Mouse (Mus musculus): ENCODE results near the gene Lrmda. TPM values are rescaled to one million over a fixed set of nuclear protein-coding genes. Genes with fewer than 3 reads are reported as not detected.

Gene Lrmda
- total and polyA plus RNA-seq, 2 experiments, result 0.18 to 0.50 TPM

- H3K79me2 ChIP-seq (ENCODE audit: control insufficient read depth, insufficient read depth, low read length), result no peaks in the 10 kb centered on the region
- H3K4me1 ChIP-seq (ENCODE audit: control insufficient read depth, insufficient read depth, low read length), result no peaks in the 10 kb centered on the region
- TF ChIP-seq POLR2A (IDR thresholded peaks at IDR 0.05; ENCODE audit: extremely low read depth, insufficient read depth, low read length) (no peak), CTCF (IDR thresholded peaks at IDR 0.05; ENCODE audit: low read depth, low read length) (no peak)
- H3K4me3 ChIP-seq (ENCODE audit: insufficient read depth, low read depth, low read length), result no peak overlapping the region
- no peak overlapping the region for H3K9ac ChIP-seq (ENCODE audit: low read depth, low read length)
- no peaks in the 10 kb centered on the region for H3K27me3 ChIP-seq (ENCODE audit: control insufficient read depth, insufficient read depth, low read length)
- no peaks in the 10 kb centered on the region for H3K36me3 ChIP-seq (ENCODE audit: control insufficient read depth, insufficient read depth, low read length)
- WGBS, result 75% methylated on average over 11 of the region's 11 CpGs
- DNase-seq (ENCODE audit: extremely low read depth, low read depth, low spot score), result no peak
- H3K27ac ChIP-seq (replicated peaks; ENCODE audit: insufficient read depth, low read depth, low read length), result no peak overlapping the region
Observed at GRCm38 (mm10) chr14:22168077-22168794, 148.7 kb downstream of the Lrmda start.

GRCm38 (mm10) chr14:22168795-22169568, 149.5 kb downstream of the Lrmda start:
- no peaks in the 10 kb centered on the region for H3K79me2 ChIP-seq (ENCODE audit: control insufficient read depth, insufficient read depth, low read length)
- H3K36me3 ChIP-seq (ENCODE audit: control insufficient read depth, insufficient read depth, low read length), result no peaks in the 10 kb centered on the region
- no peaks in the 10 kb centered on the region for H3K4me1 ChIP-seq (ENCODE audit: control insufficient read depth, insufficient read depth, low read length)
- DNase-seq (ENCODE audit: extremely low read depth, low read depth, low spot score), result no peak
- WGBS, result 67% methylated on average over 14 of the region's 14 CpGs
- no peak for TF ChIP-seq POLR2A (IDR thresholded peaks at IDR 0.05; ENCODE audit: extremely low read depth, insufficient read depth, low read length)
- no peak for TF ChIP-seq CTCF (IDR thresholded peaks at IDR 0.05; ENCODE audit: low read depth, low read length)
- no peak overlapping the region for H3K4me3 ChIP-seq (ENCODE audit: insufficient read depth, low read depth, low read length)
- no peak overlapping the region for H3K9ac ChIP-seq (ENCODE audit: low read depth, low read length)
- H3K27me3 ChIP-seq (ENCODE audit: control insufficient read depth, insufficient read depth, low read length), result no peaks in the 10 kb centered on the region
- H3K27ac ChIP-seq (replicated peaks; ENCODE audit: insufficient read depth, low read depth, low read length), result no peak overlapping the region

GRCm38 (mm10) chr14:22174757-22175156, 155.2 kb downstream of the Lrmda start:
- Histone ChIP-seq H3K9ac (ENCODE audit: low read depth, low read length) (no peak overlapping the region), H3K4me3 (ENCODE audit: insufficient read depth, low read depth, low read length) (no peak overlapping the region), H3K27ac (replicated peaks; ENCODE audit: insufficient read depth, low read depth, low read length) (no peak overlapping the region), H3K4me1 (ENCODE audit: control insufficient read depth, insufficient read depth, low read length) (no peaks in the 10 kb centered on the region), H3K36me3 (ENCODE audit: control insufficient read depth, insufficient read depth, low read length) (no peaks in the 10 kb centered on the region), H3K79me2 (ENCODE audit: control insufficient read depth, insufficient read depth, low read length) (no peaks in the 10 kb centered on the region), H3K27me3 (ENCODE audit: control insufficient read depth, insufficient read depth, low read length) (no peaks in the 10 kb centered on the region)
- no peak for TF ChIP-seq POLR2A (IDR thresholded peaks at IDR 0.05; ENCODE audit: extremely low read depth, insufficient read depth, low read length)
- no peak for TF ChIP-seq CTCF (IDR thresholded peaks at IDR 0.05; ENCODE audit: low read depth, low read length)
- 84% methylated on average over 9 of the region's 9 CpGs for WGBS
- DNase-seq (ENCODE audit: extremely low read depth, low read depth, low spot score), result no peak

- peaks cover 4% of the 10 kb centered on the region for H3K4me1 ChIP-seq (ENCODE audit: control insufficient read depth, insufficient read depth, low read length)
- no peak overlapping the region for H3K4me3 ChIP-seq (ENCODE audit: insufficient read depth, low read depth, low read length)
- no peaks in the 10 kb centered on the region for H3K36me3 ChIP-seq (ENCODE audit: control insufficient read depth, insufficient read depth, low read length)
- H3K27me3 ChIP-seq (ENCODE audit: control insufficient read depth, insufficient read depth, low read length), result no peaks in the 10 kb centered on the region
- DNase-seq (ENCODE audit: extremely low read depth, low read depth, low spot score), result no peak
- 81% methylated on average over 2 of the region's 2 CpGs for WGBS
- H3K79me2 ChIP-seq (ENCODE audit: control insufficient read depth, insufficient read depth, low read length), result no peaks in the 10 kb centered on the region
- no peak overlapping the region for H3K27ac ChIP-seq (replicated peaks; ENCODE audit: insufficient read depth, low read depth, low read length)
- TF ChIP-seq POLR2A (IDR thresholded peaks at IDR 0.05; ENCODE audit: extremely low read depth, insufficient read depth, low read length) (no peak), CTCF (IDR thresholded peaks at IDR 0.05; ENCODE audit: low read depth, low read length) (no peak)
- no peak overlapping the region for H3K9ac ChIP-seq (ENCODE audit: low read depth, low read length)
Observed at GRCm38 (mm10) chr14:22179761-22180160, 160.2 kb downstream of the Lrmda start.

GRCm38 (mm10) chr14:22181508-22181907, 162.0 kb downstream of the Lrmda start:
- H3K4me3 ChIP-seq (ENCODE audit: insufficient read depth, low read depth, low read length), result no peak overlapping the region
- H3K79me2 ChIP-seq (ENCODE audit: control insufficient read depth, insufficient read depth, low read length), result no peaks in the 10 kb centered on the region
- no peak for DNase-seq (ENCODE audit: extremely low read depth, low read depth, low spot score)
- H3K36me3 ChIP-seq (ENCODE audit: control insufficient read depth, insufficient read depth, low read length), result no peaks in the 10 kb centered on the region
- peaks cover 4% of the 10 kb centered on the region for H3K4me1 ChIP-seq (ENCODE audit: control insufficient read depth, insufficient read depth, low read length)
- H3K27me3 ChIP-seq (ENCODE audit: control insufficient read depth, insufficient read depth, low read length), result no peaks in the 10 kb centered on the region
- H3K9ac ChIP-seq (ENCODE audit: low read depth, low read length), result no peak overlapping the region
- no peak overlapping the region for H3K27ac ChIP-seq (replicated peaks; ENCODE audit: insufficient read depth, low read depth, low read length)
- no peak for TF ChIP-seq POLR2A (IDR thresholded peaks at IDR 0.05; ENCODE audit: extremely low read depth, insufficient read depth, low read length)
- no peak for TF ChIP-seq CTCF (IDR thresholded peaks at IDR 0.05; ENCODE audit: low read depth, low read length)
- 90% methylated on average over 6 of the region's 6 CpGs for WGBS

- DNase-seq (ENCODE audit: extremely low read depth, low read depth, low spot score), result no peak
- no peak overlapping the region for H3K9ac ChIP-seq (ENCODE audit: low read depth, low read length)
- no peak overlapping the region for H3K27ac ChIP-seq (replicated peaks; ENCODE audit: insufficient read depth, low read depth, low read length)
- H3K4me3 ChIP-seq (ENCODE audit: insufficient read depth, low read depth, low read length), result no peak overlapping the region
- no peaks in the 10 kb centered on the region for H3K27me3 ChIP-seq (ENCODE audit: control insufficient read depth, insufficient read depth, low read length)
- no peaks in the 10 kb centered on the region for H3K79me2 ChIP-seq (ENCODE audit: control insufficient read depth, insufficient read depth, low read length)
- WGBS, result 60% methylated on average over 3 of the region's 3 CpGs
- peaks cover 4% of the 10 kb centered on the region for H3K4me1 ChIP-seq (ENCODE audit: control insufficient read depth, insufficient read depth, low read length)
- H3K36me3 ChIP-seq (ENCODE audit: control insufficient read depth, insufficient read depth, low read length), result no peaks in the 10 kb centered on the region
- no peak for TF ChIP-seq POLR2A (IDR thresholded peaks at IDR 0.05; ENCODE audit: extremely low read depth, insufficient read depth, low read length)
- no peak for TF ChIP-seq CTCF (IDR thresholded peaks at IDR 0.05; ENCODE audit: low read depth, low read length)
Observed at GRCm38 (mm10) chr14:22183195-22183594, 163.7 kb downstream of the Lrmda start.

All from liver, adult 2 months (tissue).